Comparison of ENCODE assay signal across 16 mouse cellular contexts in the genomic region with DNA sequence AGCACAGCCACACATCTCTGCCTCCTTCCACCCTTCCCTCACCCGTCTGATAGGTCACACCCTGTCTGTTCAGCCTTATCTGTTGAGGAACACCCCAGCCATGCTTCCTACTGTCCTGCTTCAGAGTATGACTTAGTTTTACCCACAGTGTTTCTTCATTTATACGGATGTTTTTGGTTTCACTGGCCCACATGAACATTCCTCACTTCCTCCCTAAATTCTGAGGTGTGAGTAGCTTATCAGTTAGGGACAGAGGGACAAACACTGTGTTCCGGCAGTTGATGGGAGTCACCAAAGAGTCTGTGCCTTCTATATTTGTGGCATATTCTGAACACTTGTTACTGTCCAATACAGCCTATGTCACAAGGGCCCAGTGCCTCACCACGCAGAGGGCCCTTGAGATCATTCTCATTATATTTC.
DNase-seq lines count a peak whose midpoint lies in the region; ATAC-seq and TF ChIP-seq lines count a peak whose summit lies in the region.
"Had no signal": no experiment of that assay in that cellular context is flagged by ENCODE, and none has a peak within 500 bp of the region (broad histone marks: within the 10 kb centered on the region; RNA-seq: fewer than 3 reads in every experiment).

No protein-coding gene starts in this region.

- TF ChIP-seq CTCF in heart, adult 2 months (IDR thresholded peaks at IDR 0.05), result no peak

- no peak for TF ChIP-seq POLR2A in heart, adult 2 months (IDR thresholded peaks at IDR 0.05; ENCODE audit: insufficient read depth, low read depth, low read length)

- peaks cover 1% of the 10 kb centered on the region; the same call in 1 of the 2 replicates for H3K4me1 ChIP-seq in heart, embryonic 13.5 days
- H3K4me1 ChIP-seq in heart, adult 2 months (ENCODE audit: control insufficient read depth, insufficient read depth, low read length), result peaks cover 1% of the 10 kb centered on the region
- no peaks in the 10 kb centered on the region for H3K4me1 ChIP-seq in hindbrain, embryonic 11.5 days (replicated peaks; ENCODE audit: control insufficient read depth, insufficient read depth, low read length)
- H3K4me1 ChIP-seq: embryonic facial prominence, embryonic 13.5 days; midbrain, embryonic 12.5 days had no signal

- no peak for TF ChIP-seq EP300 in heart, adult 2 months (IDR thresholded peaks at IDR 0.05; ENCODE audit: insufficient read depth, low read depth, low read length)

- 45% methylated on average over 4 of the region's 4 CpGs for WGBS in heart, embryonic 13.5 days
- 57% methylated on average over 4 of the region's 4 CpGs for whole genome bisulfite sequencing in heart, adult 2 months
- 85% methylated on average over 4 of the region's 4 CpGs for WGBS in hindbrain, embryonic 11.5 days

- H3K79me2 ChIP-seq in heart, adult 2 months (replicated peaks; ENCODE audit: control insufficient read depth, insufficient read depth, low read length), result no peaks in the 10 kb centered on the region

- DNase-seq in heart, adult 2 months, result no peak
- peak; percentile 77 for DNase-seq in c-Kit-negative CD71-positive TER-119-positive erythroid progenitor cells, embryonic 14.5 days (ENCODE audit: low read depth, low spot score)
- peak; percentile 84 for DNase-seq in liver
- DNase-seq in kidney, postnatal 10 days, result no peak
- DNase-seq in cerebellum, adult 9-11 months, result no peak
- no peak for DNase-seq in hindbrain, embryonic 11.5 days (ENCODE audit: low spot score)
- DNase-seq: B cell, adult 2 months; cerebellum, postnatal 10 days; gastrocnemius, postnatal 10 days; lung, adult 18-20 months; thymus, adult 18-20 months had no signal

- H3K9me3 ChIP-seq in heart, embryonic 13.5 days, result no peaks in the 10 kb centered on the region
- H3K9me3 ChIP-seq in hindbrain, embryonic 11.5 days (ENCODE audit: control insufficient read depth, low read length), result no peaks in the 10 kb centered on the region
- H3K9me3 ChIP-seq: embryonic facial prominence, embryonic 13.5 days; midbrain, embryonic 12.5 days had no signal

- H3K27me3 ChIP-seq in heart, embryonic 13.5 days (replicated peaks), result no peaks in the 10 kb centered on the region
- H3K27me3 ChIP-seq in heart, adult 2 months (ENCODE audit: control insufficient read depth, insufficient read depth, low read length), result no peaks in the 10 kb centered on the region
- H3K27me3 ChIP-seq in hindbrain, embryonic 11.5 days (ENCODE audit: control insufficient read depth, insufficient read depth, low read length), result no peaks in the 10 kb centered on the region
- H3K27me3 ChIP-seq: embryonic facial prominence, embryonic 13.5 days; midbrain, embryonic 12.5 days had no signal

- no peak overlapping the region for H3K4me2 ChIP-seq in heart, embryonic 13.5 days
- H3K4me2 ChIP-seq in hindbrain, embryonic 11.5 days (replicated peaks; ENCODE audit: low read depth, low read length), result no peak overlapping the region
- H3K4me2 ChIP-seq: embryonic facial prominence, embryonic 13.5 days; midbrain, embryonic 12.5 days had no signal

- H3K9ac ChIP-seq in heart, embryonic 13.5 days, result no peak overlapping the region
- no peak overlapping the region for H3K9ac ChIP-seq in heart, adult 2 months (ENCODE audit: low read depth, low read length)
- no peak overlapping the region for H3K9ac ChIP-seq in hindbrain, embryonic 11.5 days (ENCODE audit: low read depth, low read length)
- H3K9ac ChIP-seq: embryonic facial prominence, embryonic 13.5 days; midbrain, embryonic 12.5 days had no signal

- intact Hi-C loops in heart, adult 2 months (cut with DNase I), result no loop called here

- no peaks in the 10 kb centered on the region for H3K36me3 ChIP-seq in heart, embryonic 13.5 days
- H3K36me3 ChIP-seq in heart, adult 2 months (ENCODE audit: control insufficient read depth, insufficient read depth, low read length), result no peaks in the 10 kb centered on the region
- no peaks in the 10 kb centered on the region for H3K36me3 ChIP-seq in hindbrain, embryonic 11.5 days (ENCODE audit: control insufficient read depth, insufficient read depth, low read length)
- H3K36me3 ChIP-seq: embryonic facial prominence, embryonic 13.5 days; midbrain, embryonic 12.5 days had no signal

- no peak overlapping the region for H3K27ac ChIP-seq in heart, embryonic 13.5 days (replicated peaks)
- no peak overlapping the region for H3K27ac ChIP-seq in heart, adult 2 months
- no peak overlapping the region for H3K27ac ChIP-seq in hindbrain, embryonic 11.5 days (ENCODE audit: low read depth, low read length)
- H3K27ac ChIP-seq: embryonic facial prominence, embryonic 13.5 days; midbrain, embryonic 12.5 days had no signal

- H3K4me3 ChIP-seq in heart, embryonic 13.5 days, result no peak overlapping the region
- no peak overlapping the region for H3K4me3 ChIP-seq in heart, adult 2 months
- H3K4me3 ChIP-seq in hindbrain, embryonic 11.5 days (ENCODE audit: low read depth, low read length), result no peak overlapping the region
- H3K4me3 ChIP-seq: embryonic facial prominence, embryonic 13.5 days; midbrain, embryonic 12.5 days had no signal

- ATAC-seq in heart, embryonic 13.5 days (ENCODE audit: extremely low read depth, insufficient number of reproducible peaks, low FRiP score, low TSS enrichment), result peak; percentile 70; the same call in 1 of the 2 replicates
- peak; percentile 100 for ATAC-seq in megakaryocyte-erythroid progenitor cell, adult 5-6 weeks (replicated peaks; ENCODE audit: low FRiP score, low TSS enrichment, poor library complexity, severe bottlenecking)
- ATAC-seq in hindbrain, embryonic 11.5 days (ENCODE audit: low FRiP score), result no peak
- ATAC-seq: forebrain, embryonic 14.5 days had no signal

Comparison
In these comparisons a context has a peak if more than half of its experiments do, and no peak if none do; other contexts are left out.
1. DNase-seq: peak in c-Kit-negative CD71-positive TER-119-positive erythroid progenitor cells, embryonic 14.5 days (single experiment) and liver (single experiment); none in heart, adult 2 months (0 of 2), kidney, postnatal 10 days (single experiment), cerebellum, adult 9-11 months (single experiment) and hindbrain, embryonic 11.5 days (single experiment).